Mouse (Mus musculus): ENCODE measurements around the gene Bach2. TPM values are rescaled to one million over a fixed set of nuclear protein-coding genes. Genes with fewer than 3 reads are reported as not detected.

The Bach2 gene
- polyA plus RNA-seq, 2 experiments: 0.45 to 0.67 TPM

GRCm38 (mm10) chr4:32391260-32391659, 152.7 kb downstream of the Bach2 start:
- no peak for DNase-seq (ENCODE audit: low read depth in 3 of 3, low spot score in 3 of 3)
- no peak overlapping the region for H3K4me2 ChIP-seq (ENCODE audit: low read depth)
- no peaks in the 10 kb centered on the region for H3K36me3 ChIP-seq (replicated peaks; ENCODE audit: control insufficient read depth, insufficient read depth, low read depth)
- no peaks in the 10 kb centered on the region for H3K27me3 ChIP-seq (ENCODE audit: control insufficient read depth, insufficient read depth, low read length)
- TF ChIP-seq EP300 (IDR thresholded peaks at IDR 0.05; ENCODE audit: low read depth) (no peak), CTCF (IDR thresholded peaks at IDR 0.05; ENCODE audit: low read depth) (no peak)
- H3K9ac ChIP-seq (replicated peaks): no peak overlapping the region
- no peak overlapping the region for H3K4me3 ChIP-seq (ENCODE audit: insufficient read depth in 1 of 2, low read depth in 2 of 2, low read length in 2 of 2)
- no peaks in the 10 kb centered on the region for H3K9me3 ChIP-seq (ENCODE audit: control insufficient read depth, low read length)
- no peak overlapping the region for H3K27ac ChIP-seq
- 54% methylated on average over 8 of the region's 8 CpGs for WGBS (ENCODE audit: insufficient replicate concordance)
- ATAC-seq (ENCODE audit: insufficient read depth): no peak
- H3K4me1 ChIP-seq (replicated peaks; ENCODE audit: control insufficient read depth in 2 of 2, insufficient read depth in 2 of 2, low read length in 1 of 2): peaks cover 0 to 23% of the 10 kb centered on the region in 2 experiments; a peak in 2 of 4 replicates

DNA sequence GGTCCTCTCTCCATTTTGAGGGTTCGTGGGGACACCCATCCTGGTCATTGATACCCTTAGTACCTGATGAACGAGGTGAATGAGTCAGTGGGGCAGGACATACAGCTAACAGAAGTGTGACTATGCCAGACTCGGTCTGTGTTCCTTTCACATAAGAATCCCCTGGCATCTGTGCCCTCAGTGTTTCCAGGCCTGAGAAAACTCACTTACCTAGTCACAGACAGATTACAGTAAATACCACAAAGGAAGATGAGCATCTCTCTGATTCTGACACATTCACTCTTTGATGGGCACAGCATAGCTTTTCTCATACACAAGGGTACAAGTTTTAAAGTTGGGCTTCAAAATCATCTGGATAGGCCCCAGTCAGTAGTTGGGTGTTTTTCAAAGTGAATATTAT, 154.6 kb downstream of the Bach2 start:
- DNase-seq (ENCODE audit: low read depth in 3 of 3, low spot score in 3 of 3): no peak
- H3K4me3 ChIP-seq (ENCODE audit: insufficient read depth in 1 of 2, low read depth in 2 of 2, low read length in 2 of 2): no peak overlapping the region
- peaks cover 0 to 10% of the 10 kb centered on the region in 2 experiments; a peak in 2 of 4 replicates for H3K4me1 ChIP-seq (replicated peaks; ENCODE audit: control insufficient read depth in 2 of 2, insufficient read depth in 2 of 2, low read length in 1 of 2)
- H3K27ac ChIP-seq: no peak overlapping the region
- no peaks in the 10 kb centered on the region for H3K36me3 ChIP-seq (replicated peaks; ENCODE audit: control insufficient read depth, insufficient read depth, low read depth)
- H3K27me3 ChIP-seq (ENCODE audit: control insufficient read depth, insufficient read depth, low read length): no peaks in the 10 kb centered on the region
- 39% methylated on average over 3 of the region's 3 CpGs for WGBS (ENCODE audit: insufficient replicate concordance)
- H3K4me2 ChIP-seq (ENCODE audit: low read depth): no peak overlapping the region
- H3K9me3 ChIP-seq (ENCODE audit: control insufficient read depth, low read length): no peaks in the 10 kb centered on the region
- no peak overlapping the region for H3K9ac ChIP-seq (replicated peaks)
- TF ChIP-seq CTCF (IDR thresholded peaks at IDR 0.05; ENCODE audit: low read depth) (no peak), EP300 (IDR thresholded peaks at IDR 0.05; ENCODE audit: low read depth) (no peak)
- no peak for ATAC-seq (ENCODE audit: insufficient read depth)

DNA sequence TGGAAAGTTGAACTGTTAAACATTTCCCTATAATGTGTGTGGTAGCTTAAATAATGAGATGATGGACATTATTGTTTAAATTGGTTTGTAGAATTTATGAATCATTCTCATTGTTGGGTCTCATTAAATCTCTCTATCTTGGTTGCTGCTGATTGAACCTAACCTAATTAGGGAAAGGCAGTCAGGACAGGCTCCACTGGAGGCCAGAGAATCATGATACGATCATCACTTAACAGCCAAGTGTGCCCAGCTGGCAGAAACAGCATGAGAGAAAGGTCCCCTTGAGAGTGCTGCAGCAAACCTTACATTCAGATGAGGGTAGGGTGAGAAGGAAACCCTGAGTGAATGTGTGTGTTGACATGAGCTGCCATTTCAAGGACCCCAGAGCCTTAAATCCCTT, 155.3 kb downstream of the Bach2 start:
- no peak for TF ChIP-seq EP300 (IDR thresholded peaks at IDR 0.05; ENCODE audit: low read depth)
- TF ChIP-seq CTCF (IDR thresholded peaks at IDR 0.05; ENCODE audit: low read depth): no peak
- no peak overlapping the region for H3K27ac ChIP-seq
- ATAC-seq (ENCODE audit: insufficient read depth) (no peak), DNase-seq (ENCODE audit: low read depth in 3 of 3, low spot score in 3 of 3) (no peak)
- no peak overlapping the region for H3K4me2 ChIP-seq (ENCODE audit: low read depth)
- H3K4me1 ChIP-seq (replicated peaks; ENCODE audit: control insufficient read depth in 2 of 2, insufficient read depth in 2 of 2, low read length in 1 of 2): peaks cover 0 to 3% of the 10 kb centered on the region in 2 experiments; a peak in 1 of 4 replicates
- WGBS (ENCODE audit: insufficient replicate concordance): 53% methylated on average over 1 of the region's 1 CpGs
- H3K4me3 ChIP-seq (ENCODE audit: insufficient read depth in 1 of 2, low read depth in 2 of 2, low read length in 2 of 2): no peak overlapping the region
- no peaks in the 10 kb centered on the region for H3K9me3 ChIP-seq (ENCODE audit: control insufficient read depth, low read length)
- H3K27me3 ChIP-seq (ENCODE audit: control insufficient read depth, insufficient read depth, low read length): no peaks in the 10 kb centered on the region
- no peak overlapping the region for H3K9ac ChIP-seq (replicated peaks)
- H3K36me3 ChIP-seq (replicated peaks; ENCODE audit: control insufficient read depth, insufficient read depth, low read depth): no peaks in the 10 kb centered on the region

GRCm38 (mm10) chr4:32394850-32395249, 156.2 kb downstream of the Bach2 start:
- WGBS (ENCODE audit: insufficient replicate concordance): 56% methylated on average over 2 of the region's 2 CpGs
- Histone ChIP-seq H3K4me1 (replicated peaks; ENCODE audit: control insufficient read depth in 2 of 2, insufficient read depth in 2 of 2, low read length in 1 of 2) (no peaks in the 10 kb centered on the region), H3K9me3 (ENCODE audit: control insufficient read depth, low read length) (no peaks in the 10 kb centered on the region), H3K4me2 (ENCODE audit: low read depth) (no peak overlapping the region), H3K27ac (no peak overlapping the region), H3K4me3 (ENCODE audit: insufficient read depth in 1 of 2, low read depth in 2 of 2, low read length in 2 of 2) (no peak overlapping the region), H3K36me3 (replicated peaks; ENCODE audit: control insufficient read depth, insufficient read depth, low read depth) (no peaks in the 10 kb centered on the region), H3K27me3 (ENCODE audit: control insufficient read depth, insufficient read depth, low read length) (no peaks in the 10 kb centered on the region), H3K9ac (replicated peaks) (no peak overlapping the region)
- TF ChIP-seq EP300 (IDR thresholded peaks at IDR 0.05; ENCODE audit: low read depth) (no peak), CTCF (IDR thresholded peaks at IDR 0.05; ENCODE audit: low read depth) (no peak)
- ATAC-seq (ENCODE audit: insufficient read depth): no peak
- DNase-seq (ENCODE audit: low read depth in 3 of 3, low spot score in 3 of 3): no peak

DNA sequence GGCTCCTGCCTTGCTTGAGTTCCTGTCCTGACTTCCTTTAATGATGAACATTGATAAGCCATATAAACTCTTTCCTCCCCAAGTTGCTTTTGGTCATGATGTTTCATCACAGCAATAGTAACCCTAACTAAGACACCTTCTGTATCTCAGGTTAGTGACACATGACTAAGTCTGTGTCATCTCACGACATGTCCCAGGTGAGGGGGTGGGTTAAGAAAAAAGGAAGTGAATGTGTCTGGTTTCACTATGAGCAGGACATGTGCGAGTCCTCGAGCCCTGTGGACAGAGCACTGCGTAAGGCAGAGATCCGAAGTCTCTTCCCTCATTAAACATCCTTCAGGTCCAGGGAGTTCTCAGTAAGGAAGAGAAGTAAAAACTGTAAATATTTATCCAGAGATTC, 162.9 kb downstream of the Bach2 start:
- WGBS (ENCODE audit: insufficient replicate concordance): 65% methylated on average over 5 of the region's 5 CpGs
- H3K4me2 ChIP-seq (ENCODE audit: low read depth): no peak overlapping the region

More for the DNA sequence above, 162.9 kb downstream of the Bach2 start:
- no peak overlapping the region for H3K4me3 ChIP-seq (ENCODE audit: insufficient read depth in 1 of 2, low read depth in 2 of 2, low read length in 2 of 2)
- DNase-seq (ENCODE audit: low read depth in 3 of 3, low spot score in 3 of 3): no peak
- no peak overlapping the region for H3K9ac ChIP-seq (replicated peaks)
- no peaks in the 10 kb centered on the region for H3K9me3 ChIP-seq (ENCODE audit: control insufficient read depth, low read length)
- no peak for TF ChIP-seq EP300 (IDR thresholded peaks at IDR 0.05; ENCODE audit: low read depth)
- TF ChIP-seq CTCF (IDR thresholded peaks at IDR 0.05; ENCODE audit: low read depth): no peak
- H3K27ac ChIP-seq: no peak overlapping the region
- H3K36me3 ChIP-seq (replicated peaks; ENCODE audit: control insufficient read depth, insufficient read depth, low read depth): no peaks in the 10 kb centered on the region
- H3K4me1 ChIP-seq (replicated peaks; ENCODE audit: control insufficient read depth in 2 of 2, insufficient read depth in 2 of 2, low read length in 1 of 2): peaks cover 0 to 3% of the 10 kb centered on the region in 2 experiments; a peak in 1 of 4 replicates
- no peaks in the 10 kb centered on the region for H3K27me3 ChIP-seq (ENCODE audit: control insufficient read depth, insufficient read depth, low read length)
- no peak for ATAC-seq (ENCODE audit: insufficient read depth)
